Mouse (Mus musculus): ENCODE measurements around the gene Pik3cb.

Gene Pik3cb

DNA sequence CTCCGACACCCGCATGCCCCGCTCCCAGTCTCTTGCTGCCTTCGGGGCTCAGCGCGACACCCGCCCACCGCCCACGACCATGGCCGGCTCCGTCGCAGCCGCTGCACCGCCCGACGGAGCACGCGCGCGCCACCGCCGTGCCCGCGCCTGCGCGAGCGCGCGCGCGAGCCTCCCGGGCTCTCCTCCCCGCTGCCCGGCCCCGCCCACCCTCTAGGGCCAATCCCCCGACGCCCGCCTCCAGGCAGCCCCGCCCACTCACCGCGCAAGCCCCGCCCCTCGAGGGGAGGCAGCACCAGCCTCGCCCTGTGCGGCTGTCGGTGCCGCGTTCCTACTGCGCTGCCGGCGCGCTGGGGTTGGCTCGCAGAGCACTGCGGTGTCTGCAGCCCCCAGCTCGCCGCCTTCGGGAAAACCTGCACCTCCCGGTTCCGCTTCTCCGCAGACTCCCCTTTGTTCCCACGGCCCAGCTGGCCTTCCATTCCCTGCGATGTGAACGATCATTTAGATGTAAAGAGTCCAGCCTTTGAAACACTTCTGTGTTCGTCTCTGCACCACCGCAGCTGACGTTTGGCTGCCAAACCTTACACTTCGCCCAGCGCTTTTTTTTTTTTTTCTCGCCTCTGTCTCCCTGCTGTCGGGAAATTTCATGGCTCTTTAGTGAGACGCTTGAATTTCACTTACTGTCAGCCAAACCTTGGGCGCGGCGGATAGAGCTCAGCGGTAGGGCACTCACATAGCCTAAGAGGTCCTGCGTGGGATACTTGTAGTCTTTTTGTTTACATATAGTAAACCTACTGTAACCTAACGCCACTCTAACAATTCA, at the start of gene Pik3cb:
Pik3cb (minus strand) TSS at position 559 of the 820 bp plus-strand sequence.
- peak; percentile 99 for DNase-seq

DNA sequence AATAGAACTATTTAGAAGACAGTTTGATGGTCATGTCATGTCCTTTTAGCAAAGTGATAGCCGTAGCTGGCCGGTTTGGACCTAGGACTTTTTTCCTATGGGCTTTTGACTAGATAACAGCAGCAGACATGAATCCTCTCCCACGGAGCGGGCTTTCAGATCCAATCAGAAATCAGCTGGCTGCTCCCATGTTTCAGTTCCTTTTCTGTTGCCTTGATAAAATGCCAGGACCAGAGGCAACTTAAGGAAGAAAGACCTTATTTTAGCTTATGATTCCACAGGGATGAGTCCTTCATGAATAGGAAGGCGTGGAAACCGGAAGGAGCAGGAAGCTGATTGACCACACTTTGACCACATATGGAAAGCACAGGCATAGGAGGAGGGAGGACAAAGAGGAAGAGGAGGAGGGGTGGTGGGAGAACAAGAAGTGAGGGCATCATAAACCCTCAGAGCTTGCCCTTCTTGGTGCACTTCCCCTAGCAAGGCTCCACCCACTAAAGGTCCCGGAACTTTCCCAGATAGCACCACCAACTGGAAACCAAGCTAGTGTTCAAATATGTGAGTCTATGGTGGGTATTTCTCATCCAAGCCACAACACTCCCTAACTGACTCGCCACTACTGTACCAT, 42.7 kb upstream of the Pik3cb start:
- DNase-seq, result no peak

DNA sequence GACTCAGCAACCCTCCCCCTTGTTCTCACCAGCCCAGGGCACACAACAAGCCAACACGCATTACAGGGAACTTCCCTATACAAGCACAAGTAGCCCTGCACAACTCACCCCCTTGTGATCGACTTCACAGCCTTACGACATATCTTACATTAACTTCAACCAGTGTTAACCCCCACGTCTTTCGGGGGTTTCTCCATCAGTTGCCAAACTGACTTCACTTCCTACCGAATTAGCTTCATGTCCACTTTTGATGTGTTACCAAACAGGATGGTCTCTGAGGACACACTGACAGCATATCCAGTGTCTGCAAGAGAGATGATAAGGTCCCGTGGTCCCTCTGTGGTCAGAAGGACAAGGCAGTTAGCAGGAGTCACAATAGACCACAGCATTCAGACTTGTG, 41.7 kb upstream of the Pik3cb start:
- DNase-seq, result no peak

DNA sequence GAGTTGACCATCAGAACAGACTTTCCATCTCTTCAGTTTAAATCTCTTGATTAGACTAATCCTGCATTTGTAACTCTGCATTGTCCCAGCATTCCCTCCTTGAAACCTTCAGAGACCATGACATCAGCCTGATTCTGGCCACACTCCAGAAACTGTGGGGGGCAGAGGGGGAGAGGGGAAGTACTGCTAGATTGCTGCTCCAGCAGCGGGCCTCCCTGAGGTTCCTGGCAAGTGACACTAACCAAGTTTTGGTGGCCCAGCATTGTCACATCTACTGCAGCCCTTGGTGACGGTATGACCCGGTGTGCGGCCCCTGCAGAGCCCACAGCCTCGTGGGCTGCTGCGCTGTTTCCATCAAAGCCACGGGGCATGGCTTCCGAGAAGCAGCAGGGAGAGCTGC, 39.9 kb upstream of the Pik3cb start:
- DNase-seq, result peak; percentile 13

DNA sequence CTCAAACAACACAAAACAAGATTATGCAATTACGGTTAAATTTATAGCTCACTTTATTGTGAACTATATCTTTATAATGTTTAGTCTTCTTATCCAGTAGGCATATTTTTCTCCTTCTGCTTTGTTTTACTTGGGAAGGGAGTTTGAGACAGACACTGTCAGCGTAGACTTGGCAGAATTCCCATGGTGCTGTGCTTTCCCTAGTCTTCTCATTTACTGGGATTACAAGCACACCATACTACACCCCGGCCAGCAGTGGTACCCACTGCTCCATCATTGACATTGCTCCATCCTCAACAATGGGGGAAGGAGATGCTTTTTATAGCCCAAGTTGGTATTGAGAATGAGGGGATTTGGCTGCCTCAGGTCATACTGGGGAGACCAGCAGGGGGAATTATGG, 38.3 kb upstream of the Pik3cb start:
- no peak for DNase-seq

DNA sequence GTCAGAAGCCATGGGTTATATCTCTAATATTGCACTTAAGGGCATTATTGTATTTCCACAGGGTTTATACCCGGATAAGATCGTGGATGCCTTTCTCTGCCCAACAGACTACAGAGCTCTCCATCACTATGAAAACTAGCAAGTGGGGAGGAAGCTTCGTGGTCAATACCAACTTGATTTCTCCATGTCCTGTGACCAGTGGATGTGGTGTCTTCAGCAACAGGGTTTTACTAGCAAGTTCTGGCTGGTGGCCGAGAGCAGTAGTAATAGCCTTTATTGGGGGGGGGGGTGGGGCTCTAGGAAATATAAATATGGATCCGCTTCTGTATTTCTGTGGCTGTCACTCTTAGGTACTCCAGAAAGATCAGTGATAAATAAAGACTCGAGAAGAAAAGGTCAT, 35.4 kb upstream of the Pik3cb start:
- DNase-seq, result no peak

DNA sequence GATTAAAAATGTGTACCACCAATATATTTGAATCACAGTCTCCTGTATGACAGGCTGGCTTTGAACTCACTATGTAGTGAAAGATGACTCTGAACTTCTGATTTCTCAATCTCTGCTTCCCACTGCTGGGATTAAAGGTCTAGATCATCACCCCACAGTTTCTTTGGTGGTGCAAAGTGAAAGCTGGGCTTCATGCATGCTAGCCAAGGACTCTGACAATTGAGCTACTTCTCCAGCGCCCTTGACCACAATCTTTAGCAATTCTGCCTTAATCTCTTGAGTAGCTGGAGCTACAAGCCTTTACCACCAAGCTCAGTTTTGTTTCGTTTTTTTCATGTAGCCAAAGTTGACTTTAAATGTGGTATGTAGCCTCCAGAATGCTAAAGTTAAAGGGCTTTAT, 32.4 kb upstream of the Pik3cb start:
- DNase-seq, result no peak

DNA sequence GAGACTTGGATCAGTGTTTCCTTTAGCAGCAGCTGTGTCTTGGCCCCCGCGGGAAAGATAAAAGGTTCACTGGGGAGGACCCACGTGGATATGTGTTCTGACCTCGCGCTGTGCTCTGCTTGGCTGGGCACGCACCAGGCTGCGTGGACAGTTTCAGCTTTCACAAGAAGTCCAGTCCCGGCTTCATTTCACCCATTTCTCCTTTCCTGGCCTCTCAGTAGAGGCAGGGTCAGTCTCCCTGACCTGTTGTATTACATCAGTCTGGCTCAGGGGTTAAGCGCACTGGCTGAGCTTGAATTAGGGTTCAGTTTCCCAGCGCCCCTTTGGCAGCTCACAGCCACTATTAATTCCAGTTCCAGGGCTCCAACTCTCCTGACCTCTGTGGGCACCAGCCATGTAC, 30.8 kb upstream of the Pik3cb start:
- no peak for DNase-seq

DNA sequence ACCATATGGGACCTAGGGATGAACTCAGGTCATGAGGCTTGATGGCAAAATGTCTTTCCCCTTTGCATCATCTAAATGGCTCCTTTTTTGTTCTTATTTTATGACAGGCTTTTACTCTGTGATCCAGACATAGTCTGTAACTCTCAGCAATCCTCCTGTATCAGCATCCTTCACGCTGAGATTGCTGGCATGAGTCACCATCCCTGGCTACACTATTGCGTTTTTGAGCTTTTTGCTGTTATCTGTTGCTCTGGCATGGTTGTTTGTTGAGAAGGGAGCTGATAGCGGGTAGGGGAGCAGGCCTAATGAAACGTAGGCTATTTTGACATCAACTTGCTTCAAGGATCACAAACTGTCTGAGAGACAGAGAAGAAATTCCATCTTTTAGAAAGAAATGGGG, 28.6 kb upstream of the Pik3cb start:
- no peak for DNase-seq

DNA sequence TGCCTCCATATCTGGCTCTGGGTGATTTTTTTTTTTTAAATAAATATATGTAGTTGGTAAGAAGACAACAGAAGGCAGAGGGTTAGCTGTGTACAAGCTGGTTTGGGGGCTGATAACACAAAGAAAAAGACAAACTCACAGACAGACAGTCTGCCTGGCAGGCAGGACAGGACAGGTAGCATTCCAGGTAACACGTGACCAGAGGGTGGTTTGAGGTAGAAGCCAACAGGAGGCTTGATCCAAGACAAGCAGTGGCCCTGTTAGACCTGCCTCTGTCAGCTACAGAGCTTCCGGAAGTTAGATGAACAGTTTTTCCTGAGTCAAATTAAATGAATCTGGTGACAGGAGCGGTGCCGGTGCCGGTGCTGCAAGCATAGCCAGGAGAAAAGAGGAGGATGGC, 26.5 kb upstream of the Pik3cb start:
- DNase-seq, result no peak

DNA sequence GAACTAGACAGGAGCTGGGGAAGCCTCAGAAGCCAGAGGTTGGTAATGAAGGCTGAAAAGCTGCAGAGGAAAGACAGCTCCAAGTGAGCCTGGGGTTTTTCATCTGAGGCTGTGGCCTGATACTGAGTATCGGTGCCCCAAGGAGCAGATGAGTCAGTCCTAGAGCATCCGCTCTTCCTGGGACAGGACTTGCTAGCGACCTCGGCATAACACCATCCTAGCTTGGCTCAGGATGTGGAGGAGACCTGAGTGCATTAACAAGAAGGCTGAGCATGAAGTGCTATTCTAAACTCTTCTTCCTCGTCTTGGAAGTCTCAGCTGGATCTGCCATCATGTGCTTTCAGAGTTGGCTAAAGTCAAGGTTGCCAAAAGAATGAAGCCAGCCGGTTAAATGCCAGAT, 25.5 kb upstream of the Pik3cb start:
- no peak for DNase-seq

DNA sequence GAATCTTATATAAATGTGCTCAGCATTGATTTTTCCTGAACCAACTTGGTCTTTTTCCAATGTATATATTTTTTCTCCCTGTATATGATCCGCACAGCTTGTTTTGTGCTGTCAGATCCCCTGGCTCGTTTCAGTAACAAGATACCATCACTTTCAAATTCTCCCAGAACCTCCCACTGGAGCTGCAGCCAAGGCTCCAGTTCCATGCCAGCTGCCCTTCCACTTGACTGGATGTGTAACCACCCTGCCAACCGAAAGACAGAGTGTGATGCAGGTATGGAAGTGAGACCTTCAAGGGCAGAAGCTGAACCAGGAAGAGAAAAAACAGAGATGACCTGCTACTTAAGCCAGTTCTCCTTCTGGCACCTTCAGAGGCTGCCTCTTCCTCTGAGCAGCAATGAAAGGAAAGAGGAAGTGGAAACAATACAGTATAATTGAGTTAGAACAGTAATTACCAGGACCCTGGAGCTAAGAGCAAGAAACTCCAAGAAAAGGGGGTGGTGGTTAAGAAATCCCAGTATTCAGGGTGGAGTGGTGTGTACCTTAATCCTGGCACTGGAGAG, 24.3 kb upstream of the Pik3cb start:
- DNase-seq, result no peak

DNA sequence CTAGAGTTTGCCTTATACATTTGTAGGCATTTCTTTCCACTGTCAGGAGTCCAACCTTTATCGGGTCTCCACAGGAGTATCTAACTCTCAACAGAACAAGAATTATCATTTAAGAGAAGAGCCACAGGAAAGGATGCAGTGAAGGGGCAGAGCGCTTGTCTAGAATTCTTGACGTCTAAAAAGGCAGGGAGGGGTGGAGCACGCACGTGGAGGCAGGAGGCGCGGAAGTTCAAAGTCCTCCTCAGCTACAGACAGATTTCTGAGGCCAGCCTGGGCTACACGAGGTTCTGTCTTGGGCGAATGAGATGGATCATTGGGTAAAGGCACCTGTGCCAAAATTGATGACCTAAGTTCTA, 23.7 kb upstream of the Pik3cb start:
- DNase-seq, result no peak

DNA sequence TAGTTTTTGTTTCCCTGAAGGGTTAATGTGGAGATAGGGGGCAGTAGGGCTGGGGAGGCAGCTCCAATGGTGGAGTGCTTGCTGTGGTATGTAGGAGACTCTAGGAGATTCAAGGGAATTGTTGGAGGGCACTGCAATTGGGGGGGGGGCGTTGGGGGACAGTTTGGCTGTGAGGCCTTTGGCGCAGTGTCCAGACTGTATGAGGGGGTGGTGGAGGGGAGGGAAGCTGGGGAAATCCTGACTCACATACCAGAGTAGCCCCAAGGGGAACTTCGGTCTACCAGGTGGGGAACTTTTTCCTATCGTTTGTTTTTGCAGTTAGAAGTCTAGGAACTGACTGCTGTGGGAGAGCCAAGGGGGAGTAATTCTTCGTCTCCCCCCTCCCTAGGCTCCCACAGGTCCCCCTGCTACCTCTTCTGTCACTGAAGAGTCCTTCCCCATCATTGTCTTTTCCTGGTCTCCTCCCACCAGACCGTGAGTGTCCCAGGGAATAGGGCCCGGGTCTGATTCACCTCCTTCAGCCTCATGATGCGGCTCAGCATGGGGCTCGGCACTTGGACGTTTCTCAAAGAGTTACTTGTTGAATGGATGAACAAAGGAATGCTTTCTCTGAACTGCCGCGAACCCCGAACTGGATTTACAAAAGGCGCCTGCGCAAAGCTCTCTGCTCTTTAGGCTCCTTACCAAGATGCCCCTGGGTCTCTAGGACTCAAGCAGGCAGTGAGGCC, 23.2 kb upstream of the Pik3cb start:
- no peak for DNase-seq

DNA sequence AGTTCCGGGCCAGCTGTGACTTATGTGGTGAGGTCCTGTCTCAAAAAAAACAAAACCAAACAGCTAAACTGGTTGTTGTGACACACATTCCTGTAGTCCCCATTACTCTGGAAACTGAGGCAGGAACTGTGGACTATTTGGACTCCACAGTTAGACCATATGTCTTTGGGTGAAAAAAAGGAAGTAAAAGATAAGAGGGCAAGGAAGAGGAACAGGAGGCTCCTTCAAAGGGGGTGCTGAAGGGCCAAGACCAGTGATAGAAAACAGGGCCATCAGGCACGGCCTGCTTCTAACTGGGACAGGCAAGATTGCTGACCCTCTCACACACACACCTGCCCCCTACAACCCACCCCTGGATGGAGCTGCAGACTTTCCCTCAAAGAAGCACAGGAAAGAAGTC, 22.4 kb upstream of the Pik3cb start:
- DNase-seq, result no peak

DNA sequence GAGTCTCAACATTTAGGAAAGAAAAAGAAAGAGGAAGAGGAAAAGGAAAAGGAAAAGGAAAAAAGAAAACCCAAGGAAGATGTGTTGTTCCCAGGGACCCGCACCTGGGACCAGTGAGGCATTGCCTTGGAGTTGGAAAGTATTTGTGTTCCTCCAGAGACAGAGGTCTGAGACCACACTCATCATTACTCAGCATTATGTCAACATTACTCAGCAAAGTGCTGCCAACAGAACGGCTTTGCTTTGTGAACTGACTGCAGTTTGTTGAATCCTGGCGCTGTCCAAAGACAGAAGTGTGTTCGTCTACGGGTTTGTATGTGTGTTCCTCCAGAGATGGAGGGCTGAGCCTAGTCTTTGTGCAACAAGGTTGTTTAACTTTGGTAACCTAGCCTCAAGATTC, 20.4 kb upstream of the Pik3cb start:
- no peak for DNase-seq

DNA sequence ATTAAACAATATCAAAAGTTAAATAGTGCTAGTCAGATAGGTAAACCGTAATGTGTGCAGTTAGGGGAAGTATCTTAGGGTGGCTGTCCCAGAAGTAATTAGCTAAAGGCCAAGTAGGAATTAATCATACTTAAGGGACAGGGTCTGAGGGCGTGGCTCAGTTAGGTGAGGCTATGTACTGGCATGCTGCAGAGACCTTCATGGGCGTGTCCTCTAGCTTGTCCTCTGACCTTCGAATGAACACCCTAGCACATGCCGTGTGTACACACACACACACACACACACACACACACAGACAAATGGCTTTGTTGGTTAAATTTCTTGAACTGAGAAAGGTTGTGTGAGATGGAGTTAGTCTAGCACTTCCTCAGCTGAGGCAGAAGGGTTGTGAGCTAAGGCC, 19.5 kb upstream of the Pik3cb start:
- DNase-seq, result no peak

DNA sequence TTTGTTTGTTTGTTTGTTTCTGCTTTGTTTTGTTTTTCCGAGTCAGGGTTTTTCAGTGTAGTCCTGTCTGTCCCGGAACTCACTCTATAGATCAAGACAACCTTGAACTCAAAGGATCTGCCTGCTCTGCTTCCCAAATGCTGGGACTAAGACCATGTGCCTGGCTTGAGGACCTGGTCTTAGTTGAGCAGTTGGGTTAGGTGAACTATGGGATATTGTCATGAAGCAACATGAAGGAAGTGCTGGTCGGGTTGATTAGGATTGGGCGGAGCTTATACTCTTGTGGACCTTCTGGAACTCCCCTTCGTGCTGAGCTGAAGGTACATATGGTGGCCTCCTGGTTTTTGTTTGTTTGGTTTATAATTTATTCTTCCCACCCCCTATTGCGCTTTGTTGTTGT, 18.3 kb upstream of the Pik3cb start:
- no peak for DNase-seq

DNA sequence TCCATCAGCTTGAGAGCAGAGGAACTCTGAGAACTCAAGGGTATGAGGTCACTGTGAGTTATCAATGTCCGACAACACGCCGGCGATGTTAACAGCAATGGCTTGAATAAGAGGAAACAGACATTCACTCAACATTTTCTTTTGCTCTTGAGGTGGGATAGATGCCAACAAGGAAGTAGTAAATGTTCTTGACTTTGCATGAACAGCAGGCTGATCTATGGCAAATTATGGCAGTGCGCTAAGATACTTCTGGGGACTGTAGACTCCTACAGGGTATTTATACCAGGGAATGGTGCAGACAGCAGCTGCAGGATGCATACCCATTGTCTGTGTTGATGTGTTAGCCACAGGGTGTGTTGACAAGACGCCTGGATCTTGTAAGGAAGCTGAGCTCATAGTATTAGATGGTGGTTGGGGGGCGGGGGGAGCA, 17.8 kb upstream of the Pik3cb start:
- no peak for DNase-seq

DNA sequence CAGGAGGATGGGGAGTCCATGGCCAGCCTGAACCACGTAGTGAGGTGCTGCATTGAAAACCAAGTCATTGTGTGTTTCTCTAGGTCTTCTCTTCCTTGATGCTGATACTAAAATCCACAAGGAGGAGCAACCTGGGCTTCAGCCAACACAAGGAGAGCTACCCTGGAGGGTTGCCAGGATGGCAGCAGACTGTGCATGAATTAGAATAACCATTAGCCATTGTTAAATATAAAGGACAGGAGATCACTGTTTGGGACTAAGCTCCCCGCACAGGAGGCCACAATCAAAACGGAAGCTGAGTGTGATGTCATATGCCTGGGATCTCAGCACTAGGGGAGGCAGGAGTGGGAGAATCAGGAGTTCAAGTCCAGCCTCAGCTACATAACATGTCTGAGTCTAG, 13.2 kb upstream of the Pik3cb start:
- DNase-seq, result peak; percentile 77

DNA sequence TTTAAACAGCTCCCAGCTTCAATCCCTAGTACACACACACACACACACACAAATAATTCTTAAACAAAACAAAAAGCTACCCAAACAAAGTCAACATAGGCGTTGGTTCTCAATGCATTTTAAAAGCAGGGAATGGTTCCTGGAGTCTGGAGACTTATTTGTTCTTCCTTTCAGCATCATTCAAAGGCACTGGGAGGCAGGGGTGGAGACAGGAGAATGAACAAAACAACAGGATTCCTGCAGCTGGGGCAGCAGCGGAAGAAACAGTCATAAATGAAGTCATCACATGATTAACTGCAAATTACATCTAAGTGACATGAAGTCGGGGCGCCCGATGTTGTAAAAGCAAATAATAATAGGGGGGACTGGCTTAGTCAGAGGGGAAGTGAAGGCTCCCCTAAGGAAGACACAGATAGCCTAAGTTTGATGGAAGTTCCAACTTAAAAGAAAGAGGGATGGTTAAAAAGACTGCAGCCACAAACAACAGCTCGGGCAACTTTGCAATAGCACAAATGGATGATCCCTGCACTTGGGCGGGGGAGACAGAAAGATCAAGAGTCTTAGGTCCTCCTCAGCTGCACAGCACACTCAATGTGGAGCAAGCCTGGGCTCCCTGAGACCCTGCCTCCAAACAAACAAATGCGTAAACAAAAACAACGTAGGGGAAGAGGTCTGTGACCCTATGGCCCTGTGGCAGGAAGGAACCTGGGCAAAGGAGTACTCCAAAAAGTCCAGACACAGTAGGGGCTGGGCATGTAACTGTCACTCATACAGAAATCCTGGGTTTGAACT, 12.5 kb upstream of the Pik3cb start:
- peak; percentile 21 for DNase-seq

DNA sequence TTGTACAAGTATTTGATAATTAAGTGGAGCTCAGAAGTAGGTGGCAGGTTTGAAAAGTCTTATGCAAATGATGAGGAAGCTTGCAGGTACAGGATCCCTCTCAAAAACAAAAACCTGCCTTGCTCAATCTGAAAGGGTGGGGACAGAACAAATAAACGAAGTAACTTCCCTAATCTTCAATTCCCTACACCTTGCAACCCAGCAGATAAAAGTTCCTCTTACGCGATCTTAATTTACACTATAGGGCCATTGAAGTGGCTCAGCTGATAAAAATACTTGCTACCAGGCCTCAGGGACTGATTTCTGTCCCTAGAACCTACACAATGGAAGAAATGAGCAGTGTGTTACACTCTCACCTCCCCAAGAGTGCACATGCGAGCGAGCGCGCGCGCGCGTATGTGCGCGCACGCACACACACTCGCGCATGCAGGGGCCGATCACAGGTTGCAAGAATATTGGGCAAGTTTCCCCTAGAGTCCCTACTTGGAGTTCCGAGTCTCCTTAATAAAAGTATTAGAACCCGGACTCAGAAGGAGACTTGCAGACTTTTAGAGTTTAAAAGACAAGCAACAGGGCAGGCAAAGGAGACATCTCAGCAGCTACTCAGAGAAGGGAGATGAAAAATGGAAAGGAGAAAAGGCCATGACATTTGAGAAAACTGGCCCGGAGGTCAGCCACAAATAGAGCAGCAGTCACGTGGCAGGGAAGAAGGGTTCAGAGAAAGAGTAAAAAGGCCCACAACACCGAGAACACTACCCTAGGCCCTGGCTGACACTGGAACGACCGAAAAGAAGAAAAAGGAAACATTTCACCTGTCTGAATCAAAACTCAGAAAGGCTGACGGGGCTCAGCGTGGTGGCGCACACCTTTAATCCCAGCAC, 6.7 kb upstream of the Pik3cb start:
- DNase-seq, result no peak
